ENCODE assay signal across 7 mouse cellular contexts in genomic region chr5:135148715-135149052, GRCm38 (mm10). TPM values are rescaled to one million over a fixed set of nuclear protein-coding genes. Genes with fewer than 3 reads are reported as not detected.
DNase-seq lines count a peak whose midpoint lies in the region; ATAC-seq and TF ChIP-seq lines count a peak whose summit lies in the region.

No protein-coding gene starts in this region.

- no peaks in the 10 kb centered on the region for H3K9me3 ChIP-seq in lung, embryonic 16.5 days (ENCODE audit: control insufficient read depth, low read length)
- H3K9me3 ChIP-seq in forebrain, embryonic 10.5 days, result no peaks in the 10 kb centered on the region
- no peaks in the 10 kb centered on the region for H3K9me3 ChIP-seq in limb, embryonic 12.5 days

- H3K9ac ChIP-seq in lung, embryonic 16.5 days (ENCODE audit: low read length), result peak overlapping the region; percentile 72
- H3K9ac ChIP-seq in limb, embryonic 12.5 days (replicated peaks), result peak overlapping the region; percentile 65

- peak overlapping the region; percentile 73 for H3K4me2 ChIP-seq in lung, embryonic 16.5 days (ENCODE audit: low read depth, low read length)
- H3K4me2 ChIP-seq in limb, embryonic 12.5 days, result peak overlapping the region; percentile 71

- no peak; the same call in 1 of the 2 replicates for TF ChIP-seq CTCF in small intestine, adult 2 months (IDR thresholded peaks at IDR 0.05; ENCODE audit: extremely low read depth, insufficient read length, insufficient replicate concordance, low read depth, low read length)

- H3K27me3 ChIP-seq in lung, embryonic 16.5 days (ENCODE audit: control insufficient read depth, insufficient read depth, low read depth, low read length), result no peaks in the 10 kb centered on the region
- peaks cover 4% of the 10 kb centered on the region; the same call in 1 of the 2 replicates for H3K27me3 ChIP-seq in forebrain, embryonic 10.5 days (ENCODE audit: poor library complexity, severe bottlenecking)
- H3K27me3 ChIP-seq in limb, embryonic 12.5 days, result peaks cover 1% of the 10 kb centered on the region; the same call in 1 of the 2 replicates
- no peaks in the 10 kb centered on the region for H3K27me3 ChIP-seq in small intestine, adult 2 months (ENCODE audit: control insufficient read depth, insufficient read depth, low read length)

- H3K36me3 ChIP-seq in lung, embryonic 16.5 days (ENCODE audit: control insufficient read depth, insufficient read depth, low read length), result peaks cover 5% of the 10 kb centered on the region
- H3K36me3 ChIP-seq in forebrain, embryonic 10.5 days (replicated peaks), result peaks cover 22% of the 10 kb centered on the region
- H3K36me3 ChIP-seq in limb, embryonic 12.5 days, result peaks cover 15% of the 10 kb centered on the region
- H3K36me3 ChIP-seq in small intestine, adult 2 months (ENCODE audit: control insufficient read depth, insufficient read depth, low read length), result peaks cover 5% of the 10 kb centered on the region

- peak overlapping the region; percentile 99 for H3K27ac ChIP-seq in lung, embryonic 16.5 days (ENCODE audit: low read length)
- peak overlapping the region; percentile 97 for H3K27ac ChIP-seq in forebrain, embryonic 10.5 days
- H3K27ac ChIP-seq in limb, embryonic 12.5 days, result peak overlapping the region; percentile 84
- H3K27ac ChIP-seq in small intestine, adult 2 months (ENCODE audit: insufficient read depth, low read depth, low read length), result peak overlapping the region; percentile 36; the same call in 1 of the 2 replicates

- H3K4me3 ChIP-seq in lung, embryonic 16.5 days (ENCODE audit: low read length), result peak overlapping the region; percentile 97
- H3K4me3 ChIP-seq in forebrain, embryonic 10.5 days, result peak overlapping the region; percentile 80
- H3K4me3 ChIP-seq in limb, embryonic 12.5 days (replicated peaks), result peak overlapping the region; percentile 78
- H3K4me3 ChIP-seq in small intestine, adult 2 months (ENCODE audit: low read depth, low read length), result peak overlapping the region; percentile 74

- peaks cover 8% of the 10 kb centered on the region for H3K4me1 ChIP-seq in lung, embryonic 16.5 days (replicated peaks; ENCODE audit: control insufficient read depth, insufficient read depth, low read length)
- H3K4me1 ChIP-seq in forebrain, embryonic 10.5 days, result peaks cover 23% of the 10 kb centered on the region
- peaks cover 7% of the 10 kb centered on the region; the same call in 1 of the 2 replicates for H3K4me1 ChIP-seq in limb, embryonic 12.5 days (replicated peaks)
- peaks cover 2% of the 10 kb centered on the region; the same call in 1 of the 2 replicates for H3K4me1 ChIP-seq in small intestine, adult 2 months (ENCODE audit: control insufficient read depth, insufficient read depth, insufficient read length, low read length)

- DNase-seq in lung, postnatal 4 days, result no peak
- no peak for DNase-seq in forebrain, embryonic 10.5 days (ENCODE audit: extremely low spot score, low spot score)
- no peak for DNase-seq in adrenal gland, postnatal 4 days (ENCODE audit: low spot score in 2 of 2)
- no peak for DNase-seq in B cell, adult 2 months

- no peak; the same call in 1 of the 2 replicates for ATAC-seq in lung, embryonic 16.5 days (ENCODE audit: low read depth)
- no peak; the same call in 1 of the 2 replicates for ATAC-seq in limb, embryonic 12.5 days (ENCODE audit: insufficient number of reproducible peaks, insufficient read depth, low FRiP score, low TSS enrichment, low read depth)

- WGBS in lung, embryonic 16.5 days, result under 1% methylated on average over 13 of the region's 13 CpGs
- WGBS in forebrain, embryonic 10.5 days, result under 1% methylated on average over 13 of the region's 13 CpGs
- 1% methylated on average over 13 of the region's 13 CpGs for WGBS in limb, embryonic 12.5 days
- WGBS in small intestine, adult 2 months, result under 1% methylated on average over 13 of the region's 13 CpGs

- TF ChIP-seq POLR2A in small intestine, adult 2 months (IDR thresholded peaks at IDR 0.05; ENCODE audit: low read depth, low read length), result no peak

RNA-seq across cellular contexts. Expression of gene Tbl2, which starts 0.8 kb away (rescaled TPM):
- 20.6 and 22.6 TPM in 2 replicates for polyA plus RNA-seq in lung, embryonic 16.5 days (2015; fragmentation: Nextera tagmentation; extraction: Ambion mirVana)
- 23.8 and 25.0 TPM in 2 replicates for polyA plus RNA-seq in forebrain, embryonic 10.5 days (2016; fragmentation: Nextera tagmentation; extraction: Ambion mirVana)
- 30.1 and 30.2 TPM in 2 replicates for polyA plus RNA-seq in limb, embryonic 12.5 days (2016; fragmentation: Nextera tagmentation; extraction: Ambion mirVana)
- 4.8 and 5.3 TPM in 2 replicates for polyA plus RNA-seq in small intestine, adult 2 months (2012; rRNA removed)
- 10 to 100 TPM; 22.3 to 26.7 TPM for total RNA-seq in adrenal gland, postnatal 4 days (2021)

RNA-seq across cellular contexts. Expression of gene Bcl7b, which starts 19.4 kb away (rescaled TPM):
- polyA plus RNA-seq in lung, embryonic 16.5 days (2015; fragmentation: Nextera tagmentation; extraction: Ambion mirVana), result 53.3 and 56.2 TPM in 2 replicates
- polyA plus RNA-seq in forebrain, embryonic 10.5 days (2016; fragmentation: Nextera tagmentation; extraction: Ambion mirVana), result 43.3 and 44.4 TPM in 2 replicates
- 43.2 and 45.0 TPM in 2 replicates for polyA plus RNA-seq in limb, embryonic 12.5 days (2016; fragmentation: Nextera tagmentation; extraction: Ambion mirVana)
- polyA plus RNA-seq in small intestine, adult 2 months (2012; rRNA removed), result 12.1 and 28.4 TPM in 2 replicates
- total RNA-seq in adrenal gland, postnatal 4 days (2021), result 10 to 100 TPM; 44.6 to 52.1 TPM

RNA-seq across cellular contexts. Expression of gene Baz1b, which starts 38.4 kb away (rescaled TPM):
- polyA plus RNA-seq in lung, embryonic 16.5 days (2015; fragmentation: Nextera tagmentation; extraction: Ambion mirVana), result 33.8 and 35.3 TPM in 2 replicates
- 58.0 and 59.1 TPM in 2 replicates for polyA plus RNA-seq in forebrain, embryonic 10.5 days (2016; fragmentation: Nextera tagmentation; extraction: Ambion mirVana)
- polyA plus RNA-seq in limb, embryonic 12.5 days (2016; fragmentation: Nextera tagmentation; extraction: Ambion mirVana), result 72.8 and 73.6 TPM in 2 replicates
- polyA plus RNA-seq in small intestine, adult 2 months (2012; rRNA removed), result 6.9 and 14.7 TPM in 2 replicates
- 10 to 100 TPM; 67.4 to 76.4 TPM for total RNA-seq in adrenal gland, postnatal 4 days (2021)

RNA-seq across cellular contexts. Expression of gene Mlxipl, which starts 59.0 kb away (rescaled TPM):
- polyA plus RNA-seq in lung, embryonic 16.5 days (2015; fragmentation: Nextera tagmentation; extraction: Ambion mirVana), result 2.4 and 3.6 TPM in 2 replicates
- polyA plus RNA-seq in forebrain, embryonic 10.5 days (2016; fragmentation: Nextera tagmentation; extraction: Ambion mirVana), result 4.0 and 4.1 TPM in 2 replicates
- polyA plus RNA-seq in limb, embryonic 12.5 days (2016; fragmentation: Nextera tagmentation; extraction: Ambion mirVana), result 2.5 and 2.6 TPM in 2 replicates
- polyA plus RNA-seq in small intestine, adult 2 months (2012; rRNA removed), result 190 and 304 TPM in 2 replicates
- 10 to 100 TPM; 37.8 to 38.7 TPM for total RNA-seq in adrenal gland, postnatal 4 days (2021)

Comparison
In these comparisons a context has a peak if more than half of its experiments do, and no peak if none do; other contexts are left out.
1. H3K27ac ChIP-seq: peak in every context shown above with its lines; median percentile 99 in lung, embryonic 16.5 days; 97 in forebrain, embryonic 10.5 days; 84 in limb, embryonic 12.5 days; 36 in small intestine, adult 2 months.